Mouse (Mus musculus): ENCODE data around the gene Hsf4.

GRCm38 (mm10) chr8:105276292-105277120, 6.9 kb downstream of the Hsf4 start:
- no peak for TF ChIP-seq POLR2A (IDR thresholded peaks at IDR 0.05; ENCODE audit: borderline replicate concordance, control insufficient read depth, low read depth, low read length)
- TF ChIP-seq CTCF (IDR thresholded peaks at IDR 0.05; ENCODE audit: control insufficient read depth, insufficient read depth, low read length): no peak

Data from bone marrow, adult 2 months (tissue).